Mouse (Mus musculus) retina, embryonic 14.5 days (tissue): ENCODE results near the gene Depdc1b.

Source experiments
- DNase-seq: peaks from one replicate; pipeline ENCODE4 v3.0.0-alpha.2; 2015; ENCODE audit warnings: low spot score

The Depdc1b gene

GRCm38 (mm10) chr13:108354804-108355552 is 38.8 kb downstream of the Depdc1b start:
- DNase-seq, result no peak

GRCm38 (mm10) chr13:108357362-108357761 is 41.2 kb downstream of the Depdc1b start:
- DNase-seq, result no peak

DNA sequence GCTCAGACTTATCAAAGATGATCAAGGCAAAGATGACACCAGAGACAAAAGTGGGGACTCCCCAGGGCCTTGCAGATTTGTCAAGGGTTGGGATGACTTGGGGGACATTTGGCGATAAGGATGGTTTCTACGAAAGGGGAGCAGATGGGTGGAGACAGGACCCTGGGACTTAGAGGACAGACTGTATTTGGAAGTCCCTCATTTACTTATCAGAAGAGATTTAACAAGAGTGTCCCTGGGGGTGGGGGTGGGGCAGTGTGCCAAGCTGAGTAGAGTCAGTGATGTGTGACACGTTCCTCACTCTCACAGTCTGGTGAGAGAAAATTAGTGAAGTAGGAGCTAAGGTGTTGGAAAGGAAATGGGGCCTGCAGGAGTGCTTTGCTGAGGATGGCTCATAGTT is 42.1 kb downstream of the Depdc1b start:
- no peak for DNase-seq

DNA sequence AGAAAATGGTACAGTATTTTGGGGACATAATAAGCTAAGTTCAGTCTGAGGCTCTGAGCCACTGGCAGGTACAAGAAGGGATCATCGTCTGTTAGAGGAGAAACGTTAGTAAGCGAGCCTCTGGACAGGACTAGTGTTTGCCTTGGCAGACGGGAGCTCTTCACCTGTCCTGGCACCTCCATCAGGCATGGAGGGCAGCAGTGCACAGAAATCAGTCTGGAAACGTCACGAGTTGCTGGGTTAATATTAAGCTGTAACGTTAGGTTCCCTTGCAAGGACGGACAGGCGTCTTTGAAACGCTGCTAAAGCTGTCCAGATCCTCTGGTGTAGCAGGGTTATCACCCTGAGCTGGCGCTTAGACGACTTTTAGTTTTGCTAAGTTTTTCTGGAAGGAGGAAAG is 51.4 kb downstream of the Depdc1b start:
- no peak for DNase-seq

DNA sequence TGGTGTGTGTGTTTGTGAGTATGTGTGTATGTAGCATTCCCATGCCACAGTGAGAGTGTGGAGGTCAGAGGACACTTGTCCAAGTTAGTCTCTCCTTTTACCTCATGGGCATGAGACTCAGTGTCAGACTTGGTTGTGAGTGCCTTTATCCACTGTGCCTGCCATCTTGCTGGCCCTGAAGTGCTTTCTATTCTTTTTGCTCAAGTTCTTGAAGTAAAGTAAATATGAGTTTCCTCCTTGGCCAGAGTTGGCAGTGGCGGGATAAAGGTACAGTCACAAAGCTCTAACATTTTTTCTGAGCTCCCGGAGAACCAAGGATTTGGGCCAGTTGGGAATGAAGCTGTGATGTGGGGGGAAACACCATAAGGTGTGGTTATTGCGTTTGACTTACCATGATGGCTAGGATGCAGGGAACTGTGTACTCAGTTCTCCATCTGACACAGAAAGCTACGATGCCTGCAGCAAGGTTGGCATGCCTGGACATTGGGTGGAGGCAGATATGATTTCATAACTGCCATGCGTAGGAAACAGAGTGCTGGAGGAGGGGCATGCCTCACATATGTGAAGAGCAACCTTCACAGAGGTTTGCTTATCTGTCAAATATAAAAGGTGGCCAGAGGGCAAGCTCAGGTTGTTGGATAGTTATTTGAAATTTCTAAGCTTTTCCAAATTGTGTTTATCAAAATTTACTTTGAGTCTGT is 54.3 kb downstream of the Depdc1b start:
- DNase-seq, result no peak

- no peak for DNase-seq
Measured at GRCm38 (mm10) chr13:108371352-108371921, 55.3 kb downstream of the Depdc1b start.

- DNase-seq, result no peak
Measured at GRCm38 (mm10) chr13:108373231-108373630, 57.1 kb downstream of the Depdc1b start.

DNA sequence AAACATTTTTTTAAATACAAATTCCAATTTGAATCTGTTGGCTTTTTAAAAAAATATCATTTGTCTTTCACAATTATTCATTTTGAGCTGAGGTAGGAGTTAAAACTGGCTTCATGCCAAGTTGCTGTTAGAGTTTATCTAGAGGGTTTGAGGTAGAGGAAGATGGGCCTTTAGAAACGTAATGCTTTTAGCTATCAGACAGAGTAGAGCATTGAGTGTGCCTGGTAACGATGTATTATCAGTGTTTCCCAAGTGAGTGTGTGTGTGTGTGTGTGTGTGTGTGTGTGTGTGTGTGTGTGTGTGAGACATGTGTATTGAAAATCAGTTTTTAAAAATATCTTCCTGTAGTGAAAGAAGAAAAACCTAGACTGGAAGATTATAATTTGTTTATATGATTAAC is 60.5 kb downstream of the Depdc1b start:
- no peak for DNase-seq

DNA sequence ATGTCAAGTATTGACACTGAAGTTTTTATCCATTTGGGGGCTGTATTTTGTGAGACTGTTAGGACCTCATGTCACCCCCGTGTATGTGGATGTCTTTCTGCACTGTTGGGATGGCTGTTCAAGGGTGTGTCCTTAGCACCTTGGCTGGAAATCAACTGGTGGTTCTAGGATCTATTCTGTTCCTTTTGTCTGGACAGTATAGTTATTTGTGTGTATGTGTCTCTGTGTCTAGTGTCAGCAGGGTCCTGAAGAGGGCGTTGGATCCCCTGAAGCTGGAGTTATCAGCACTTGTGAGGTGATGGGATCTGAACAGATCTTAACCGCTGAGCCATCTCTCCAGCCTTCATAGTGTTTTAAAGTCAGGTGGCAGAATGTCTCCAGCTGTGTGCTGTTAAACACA is 65.0 kb downstream of the Depdc1b start:
- DNase-seq, result no peak

DNA sequence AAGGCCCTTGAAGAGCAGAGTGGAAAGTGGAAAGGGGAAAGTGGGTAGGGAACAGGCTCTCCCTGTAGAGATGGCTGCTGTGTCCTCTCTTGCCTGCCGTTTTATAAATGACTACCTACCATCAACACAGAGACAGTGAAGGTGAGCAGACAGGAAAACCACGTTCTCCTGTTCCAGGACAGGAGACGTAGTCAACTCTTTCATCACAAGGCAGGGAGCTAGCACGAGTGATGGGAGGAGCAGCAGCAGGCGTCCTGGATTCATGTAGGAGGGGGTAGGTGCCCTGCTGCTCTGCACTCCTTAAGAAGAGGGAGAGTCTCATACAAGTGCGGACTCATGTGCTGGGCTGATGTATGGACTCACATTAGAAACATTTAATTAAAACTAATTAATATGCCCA is 66.9 kb downstream of the Depdc1b start:
- DNase-seq, result no peak

DNA sequence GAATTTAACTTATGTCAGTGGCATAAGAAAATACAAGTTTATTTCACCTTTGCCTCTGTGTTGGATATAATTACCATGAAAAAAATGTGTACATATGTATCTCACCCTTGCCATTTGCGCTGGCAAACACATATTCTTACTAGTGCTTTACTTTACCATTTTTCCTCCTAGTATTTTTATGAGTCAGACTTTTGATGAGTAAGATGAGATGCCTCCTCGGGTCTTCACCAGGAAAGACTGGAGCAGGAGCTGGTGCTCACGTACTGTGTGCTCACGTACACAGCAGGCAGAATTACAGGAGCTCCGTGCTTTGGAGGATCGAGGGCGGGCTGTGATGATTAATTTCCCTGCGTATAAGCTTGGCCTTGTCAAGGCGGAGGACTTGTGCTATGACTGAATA is 69.9 kb downstream of the Depdc1b start:
- DNase-seq, result no peak

DNA sequence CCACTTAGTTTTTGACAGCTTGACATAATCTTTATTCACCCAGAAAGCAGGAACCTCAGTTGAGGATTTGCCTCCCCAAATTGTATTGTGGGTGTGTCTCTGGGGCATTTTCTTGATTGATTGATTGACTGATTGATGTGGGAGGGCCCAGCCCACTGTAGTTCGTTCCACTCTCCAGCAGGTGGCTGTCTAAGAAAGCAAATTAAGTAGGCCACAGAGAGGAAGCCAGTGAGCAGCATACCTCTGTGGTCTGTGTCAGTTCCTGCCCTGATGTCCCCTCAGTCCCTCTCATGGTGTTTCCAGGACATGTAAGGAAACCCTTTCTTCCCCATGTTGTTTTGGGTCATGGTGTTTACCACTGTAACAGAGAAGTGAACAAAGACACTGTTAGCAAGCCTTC is 74.4 kb downstream of the Depdc1b start:
- peak; percentile 51 for DNase-seq

DNA sequence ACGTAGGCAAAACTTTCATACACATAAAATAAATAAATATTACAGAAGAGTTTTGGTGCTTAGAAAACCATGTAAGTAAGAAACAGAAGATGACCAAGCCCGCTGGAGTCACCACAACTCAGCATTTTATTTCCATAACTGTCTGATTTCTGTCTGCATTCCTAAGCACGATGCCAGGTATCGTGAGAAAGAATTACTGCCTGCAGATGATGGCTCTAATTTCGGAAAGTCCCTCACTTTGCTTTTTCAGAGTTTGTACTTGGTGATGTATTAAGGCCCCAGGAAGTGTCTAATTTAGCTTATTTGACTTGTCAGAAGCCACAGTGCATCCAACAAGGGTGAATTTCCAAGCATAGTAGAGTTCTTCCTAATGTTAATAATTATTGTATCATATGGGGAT is 87.1 kb downstream of the Depdc1b start:
- DNase-seq, result no peak

GRCm38 (mm10) chr13:108404372-108404771 is 88.2 kb downstream of the Depdc1b start:
- no peak for DNase-seq

GRCm38 (mm10) chr13:108415464-108415863 is 99.3 kb downstream of the Depdc1b start:
- DNase-seq, result peak; percentile 23

GRCm38 (mm10) chr13:108418741-108419507 is 102.8 kb downstream of the Depdc1b start:
- DNase-seq, result no peak

DNA sequence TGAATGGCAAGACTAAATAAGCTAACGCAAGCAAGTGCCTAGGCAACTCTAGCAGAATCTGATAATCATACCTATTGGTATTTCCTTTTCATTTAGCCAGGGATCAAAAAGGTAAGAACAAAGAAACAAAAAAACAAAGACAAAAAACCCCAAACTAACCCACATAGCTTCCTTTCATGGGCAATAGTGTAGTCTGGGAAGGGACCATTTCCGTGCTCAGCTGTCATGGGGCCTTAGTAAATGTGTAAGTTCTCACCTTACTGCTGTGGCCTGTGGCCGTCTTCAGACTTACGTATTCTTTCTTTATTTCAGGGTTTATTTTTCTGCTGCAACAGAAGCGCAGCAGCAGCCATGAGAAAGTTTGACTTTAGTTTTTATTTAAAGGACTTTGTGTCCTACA is 110.2 kb downstream of the Depdc1b start:
- DNase-seq, result no peak

DNA sequence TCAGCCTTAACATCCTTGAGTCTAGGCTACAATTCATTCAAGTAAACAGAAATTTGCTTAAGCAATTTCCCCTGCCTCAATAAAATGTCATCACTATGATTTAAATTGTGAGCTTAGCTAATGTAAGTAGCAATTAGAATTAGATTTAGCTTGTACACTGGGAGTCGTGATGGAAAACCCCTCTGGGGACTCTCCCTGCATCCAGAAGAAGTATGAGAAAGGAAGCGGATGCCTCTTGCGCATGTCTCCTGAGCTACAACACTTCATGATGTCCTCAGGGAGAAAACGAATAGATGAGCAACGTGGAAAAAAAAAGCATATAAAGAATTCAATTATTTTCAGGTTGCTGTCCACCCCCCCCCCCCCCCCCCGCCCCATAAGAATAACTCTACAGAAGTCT is 112.7 kb downstream of the Depdc1b start:
- no peak for DNase-seq

- no peak for DNase-seq
Measured at GRCm38 (mm10) chr13:108429623-108430022, 113.5 kb downstream of the Depdc1b start.

DNA sequence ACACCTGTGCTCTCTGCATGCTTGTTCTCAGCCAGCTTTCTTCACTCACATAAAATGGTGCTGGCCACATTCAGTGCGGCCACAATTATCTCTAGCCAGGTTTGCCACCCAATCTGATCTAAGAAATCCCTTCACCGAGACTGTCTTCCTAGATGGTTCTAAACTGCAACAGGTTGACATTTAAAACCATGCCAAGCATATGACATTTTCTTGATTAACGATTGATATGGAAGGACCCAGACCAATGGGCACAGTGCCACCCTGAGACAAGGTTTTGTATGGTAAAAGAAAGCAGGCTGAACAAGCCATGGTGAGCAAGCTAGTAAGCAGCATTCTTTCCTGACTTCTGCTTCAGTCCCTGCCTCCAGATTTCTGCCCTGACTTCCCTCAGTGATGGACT is 115.6 kb downstream of the Depdc1b start:
- DNase-seq, result no peak

GRCm38 (mm10) chr13:108435687-108436086 is 119.6 kb downstream of the Depdc1b start:
- no peak for DNase-seq

DNA sequence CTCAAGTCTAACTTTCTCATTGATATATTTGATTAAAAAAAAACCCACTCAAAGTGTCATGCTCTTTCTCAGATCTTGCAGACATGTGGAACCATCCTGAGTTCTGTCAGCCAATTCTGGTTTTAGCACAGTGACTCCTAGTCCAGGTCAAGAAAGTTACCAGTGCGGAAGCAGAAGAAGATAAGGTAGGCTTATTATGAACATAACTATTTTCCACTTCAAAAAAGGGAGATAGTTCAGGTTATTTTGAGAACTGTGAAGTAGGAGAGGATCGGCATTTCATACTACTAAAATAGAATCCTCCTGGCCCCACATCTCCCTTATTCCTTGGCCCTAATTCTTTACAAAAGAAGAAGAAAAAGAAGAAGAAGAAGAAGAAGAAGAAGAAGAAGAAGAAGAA is 121.3 kb downstream of the Depdc1b start:
- no peak for DNase-seq

DNA sequence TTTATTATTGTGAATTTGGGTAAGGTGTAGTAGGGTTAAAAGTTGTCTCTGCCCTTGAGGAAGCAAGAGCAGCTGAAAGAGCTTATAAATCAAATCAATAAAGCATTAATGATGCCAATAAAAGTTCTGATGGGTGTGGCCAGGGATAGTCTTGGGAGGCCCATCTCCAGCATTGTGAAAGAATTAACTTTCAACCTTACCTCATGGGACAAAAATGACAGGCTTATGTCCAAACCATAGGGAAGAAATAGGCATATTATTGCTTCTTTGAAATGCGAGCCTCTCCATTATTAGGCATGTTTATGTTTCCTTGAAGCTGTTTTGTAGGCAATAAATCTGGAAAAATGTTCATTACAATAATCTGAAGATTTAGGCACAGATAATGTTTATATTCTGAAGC is 122.9 kb downstream of the Depdc1b start:
- DNase-seq, result no peak
